Comparison of ENCODE assay signal across 11 mouse cellular contexts in genomic region chr17:90435371-90435770, GRCm38 (mm10).
"Had no signal": no experiment of that assay in that cellular context is flagged by ENCODE, and none has a peak within 500 bp of the region (broad histone marks: within the 10 kb centered on the region; RNA-seq: fewer than 3 reads in every experiment).

No protein-coding gene starts in this region.

- H3K4me3 ChIP-seq: liver, embryonic 13.5 days had no signal

- H3K27ac ChIP-seq: kidney, postnatal 0 days; liver, embryonic 13.5 days; stomach, postnatal 0 days had no signal

- DNase-seq: kidney, postnatal 25 days; liver, embryonic 13.5 days; lung, adult 2 months; lung, postnatal 14 days; lung, postnatal 4 days; midbrain, embryonic 14.5 days; right cerebral cortex, postnatal 14 days; right cerebral cortex, postnatal 4 days; thymus, postnatal 25 days had no signal
